Comparison of ENCODE assay signal across 9 mouse cellular contexts in the genomic region with DNA sequence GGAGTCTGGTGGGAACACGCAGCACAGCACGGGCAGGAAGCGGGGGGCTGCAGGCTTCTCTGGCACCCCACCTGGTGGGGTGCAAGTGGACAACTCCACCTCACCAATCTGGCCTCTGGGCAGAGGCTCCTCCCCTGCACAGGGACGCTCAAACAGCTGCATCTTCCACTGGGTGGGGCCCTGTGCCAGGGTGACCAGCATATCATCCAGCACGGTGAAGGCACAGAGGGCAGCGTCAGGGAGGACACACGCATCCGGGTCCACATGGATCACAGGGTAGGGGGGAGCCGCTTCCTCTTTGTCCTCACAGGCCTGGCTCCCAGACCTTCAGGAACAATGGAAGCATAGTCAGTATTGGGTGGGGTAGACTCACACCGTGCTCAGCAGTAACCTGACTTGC. TPM values are rescaled to one million over a fixed set of nuclear protein-coding genes. Genes with fewer than 3 reads are reported as not detected.
DNase-seq lines count a peak whose midpoint lies in the region; ATAC-seq and TF ChIP-seq lines count a peak whose summit lies in the region.
"Had no signal": no experiment of that assay in that cellular context is flagged by ENCODE, and none has a peak within 500 bp of the region (broad histone marks: within the 10 kb centered on the region; RNA-seq: fewer than 3 reads in every experiment).

No protein-coding gene starts in this region.

- peaks cover 5% of the 10 kb centered on the region; the same call in 1 of the 2 replicates for H3K4me1 ChIP-seq in lung, postnatal 0 days (ENCODE audit: insufficient read depth, low read depth, low read length)
- H3K4me1 ChIP-seq in limb, embryonic 11.5 days (ENCODE audit: control insufficient read depth, insufficient read depth, low read length) = peaks cover 14% of the 10 kb centered on the region
- peaks cover 8% of the 10 kb centered on the region for H3K4me1 ChIP-seq in small intestine, adult 2 months (ENCODE audit: control insufficient read depth, insufficient read depth, insufficient read length, low read length)

- peak overlapping the region; percentile 96 for H3K4me2 ChIP-seq in lung, postnatal 0 days (replicated peaks; ENCODE audit: low read depth, low read length)
- peak overlapping the region; percentile 81 for H3K4me2 ChIP-seq in limb, embryonic 11.5 days (ENCODE audit: low read depth, severe bottlenecking)

- no peak for ATAC-seq in lung, postnatal 0 days
- no peak for ATAC-seq in limb, embryonic 11.5 days (ENCODE audit: insufficient number of reproducible peaks, low FRiP score, low TSS enrichment, low read depth)

- H3K36me3 ChIP-seq in lung, postnatal 0 days (ENCODE audit: insufficient read depth, low read length) = 0 out of 2 replicates have a peak, but pooled peaks cover 7% of the 10 kb centered on the region
- H3K36me3 ChIP-seq in limb, embryonic 11.5 days (ENCODE audit: control insufficient read depth, insufficient read depth, low read length) = peaks cover 29% of the 10 kb centered on the region
- peaks cover 37% of the 10 kb centered on the region for H3K36me3 ChIP-seq in small intestine, adult 2 months (ENCODE audit: control insufficient read depth, insufficient read depth, low read length)

- no peaks in the 10 kb centered on the region for H3K27me3 ChIP-seq in lung, postnatal 0 days (replicated peaks; ENCODE audit: insufficient read depth, low read length)
- no peaks in the 10 kb centered on the region for H3K27me3 ChIP-seq in limb, embryonic 11.5 days (ENCODE audit: control insufficient read depth, insufficient read depth, low read length)
- no peaks in the 10 kb centered on the region for H3K27me3 ChIP-seq in small intestine, adult 2 months (ENCODE audit: control insufficient read depth, insufficient read depth, low read length)

- no peak for TF ChIP-seq CTCF in lung, postnatal 0 days (IDR thresholded peaks at IDR 0.05)
- no peak for TF ChIP-seq CTCF in small intestine, adult 2 months (IDR thresholded peaks at IDR 0.05; ENCODE audit: extremely low read depth, insufficient read length, insufficient replicate concordance, low read depth, low read length)

- no peaks in the 10 kb centered on the region for H3K9me3 ChIP-seq in lung, postnatal 0 days (ENCODE audit: low read length)
- no peaks in the 10 kb centered on the region for H3K9me3 ChIP-seq in limb, embryonic 11.5 days (ENCODE audit: control insufficient read depth, low read length)

- no peak overlapping the region for H3K4me3 ChIP-seq in lung, postnatal 0 days (ENCODE audit: low read depth, low read length)
- peak overlapping the region; percentile 66 for H3K4me3 ChIP-seq in limb, embryonic 11.5 days (ENCODE audit: low read depth, low read length)
- H3K4me3 ChIP-seq in small intestine, adult 2 months (ENCODE audit: low read depth, low read length) = peak overlapping the region; percentile 72; the same call in 1 of the 2 replicates

- no peak for TF ChIP-seq EP300 in lung, postnatal 0 days (IDR thresholded peaks at IDR 0.05)

- no peak for TF ChIP-seq POLR2A in small intestine, adult 2 months (IDR thresholded peaks at IDR 0.05; ENCODE audit: low read depth, low read length)

- 58% methylated on average over 10 of the region's 10 CpGs for WGBS in lung, postnatal 0 days
- 82% methylated on average over 10 of the region's 10 CpGs for WGBS in limb, embryonic 11.5 days
- WGBS in small intestine, adult 2 months = 49% methylated on average over 10 of the region's 10 CpGs

- no peak overlapping the region for H3K27ac ChIP-seq in lung, postnatal 0 days (ENCODE audit: low read length)
- no peak overlapping the region for H3K27ac ChIP-seq in limb, embryonic 11.5 days (replicated peaks; ENCODE audit: low read depth, low read length)
- no peak overlapping the region for H3K27ac ChIP-seq in small intestine, adult 2 months (ENCODE audit: insufficient read depth, low read depth, low read length)
- H3K27ac ChIP-seq: left cerebral cortex, adult 2 months had no signal

- H3K9ac ChIP-seq in lung, postnatal 0 days (replicated peaks; ENCODE audit: low read depth) = no peak overlapping the region
- peak overlapping the region; percentile 67; the same call in 1 of the 2 replicates for H3K9ac ChIP-seq in limb, embryonic 11.5 days (ENCODE audit: low read length)

- DNase-seq in adrenal gland, adult (ENCODE audit: inconsistent age in 2 of 2, low spot score in 1 of 2) = peak; percentile 59 to 68
- DNase-seq in adrenal gland, adult 18-20 months (ENCODE audit: low spot score in 2 of 2) = no peak
- DNase-seq in lung, postnatal 0 days (ENCODE audit: low spot score) = no peak
- no peak for DNase-seq in lung, postnatal 36 days
- DNase-seq in limb, embryonic 11.5 days (ENCODE audit: low spot score) = no peak
- DNase-seq in urinary bladder, adult 2 months (ENCODE audit: low spot score) = no peak
- DNase-seq in thymus, postnatal 10 days (ENCODE audit: low spot score in 2 of 2) = no peak

RNA-seq across cellular contexts. Expression of a gene that starts 1.2 kb away (rescaled TPM):
- 10 to 100 TPM; 15.1 to 19.7 TPM for total RNA-seq in adrenal gland, adult 18-20 months (2021)
- 18.1 and 19.6 TPM in 2 replicates for polyA plus RNA-seq in lung, postnatal 0 days (2015; fragmentation: Nextera tagmentation; extraction: Ambion mirVana)
- 30.4 and 33.1 TPM in 2 replicates for polyA plus RNA-seq in limb, embryonic 11.5 days (2014; fragmentation: Nextera tagmentation; extraction: Ambion mirVana)
- polyA plus RNA-seq in small intestine, adult 2 months (2012; rRNA removed) = 32.0 and 49.2 TPM in 2 replicates
- 21.8 and 22.2 TPM in 2 replicates for polyA plus RNA-seq in urinary bladder, adult 2 months (2012; rRNA removed)

RNA-seq across cellular contexts. Expression of a gene that starts 16.0 kb away (rescaled TPM):
- under 1 TPM in 1 of 2 experiments, not detected in 1; 0.33 TPM for total RNA-seq in adrenal gland, adult 18-20 months (2021)
- polyA plus RNA-seq in lung, postnatal 0 days (2015; fragmentation: Nextera tagmentation; extraction: Ambion mirVana) = 0.36 and 0.74 TPM in 2 replicates
- polyA plus RNA-seq in limb, embryonic 11.5 days (2014; fragmentation: Nextera tagmentation; extraction: Ambion mirVana) = 0.21 and 0.47 TPM in 2 replicates
- not detected in 2 replicates for polyA plus RNA-seq in small intestine, adult 2 months (2012; rRNA removed)
- 0.25 TPM in 1 of 2 replicates, not detected in the other for polyA plus RNA-seq in urinary bladder, adult 2 months (2012; rRNA removed)

RNA-seq across cellular contexts. Expression of a gene that starts 29.0 kb away (rescaled TPM):
- 1,000 to 10,000 TPM in 1 of 2 experiments, 100 to 1,000 TPM in 1; 972 to 2,157 TPM for total RNA-seq in adrenal gland, adult 18-20 months (2021)
- 1,989 and 2,317 TPM in 2 replicates for polyA plus RNA-seq in lung, postnatal 0 days (2015; fragmentation: Nextera tagmentation; extraction: Ambion mirVana)
- polyA plus RNA-seq in limb, embryonic 11.5 days (2014; fragmentation: Nextera tagmentation; extraction: Ambion mirVana) = 2,996 and 3,123 TPM in 2 replicates
- 927 and 1,318 TPM in 2 replicates for polyA plus RNA-seq in small intestine, adult 2 months (2012; rRNA removed)
- polyA plus RNA-seq in urinary bladder, adult 2 months (2012; rRNA removed) = 1,024 and 1,454 TPM in 2 replicates

Comparison
In these comparisons a context has a peak if more than half of its experiments do, and no peak if none do; other contexts are left out.
1. DNase-seq: peak in adrenal gland, adult (2 of 2); none in adrenal gland, adult 18-20 months (0 of 2), lung, postnatal 0 days (single experiment), lung, postnatal 36 days (single experiment), limb, embryonic 11.5 days (single experiment), urinary bladder, adult 2 months (single experiment) and thymus, postnatal 10 days (0 of 2).